Mouse (Mus musculus) MEL (cell line): Measurements from ENCODE around the gene Plaur.

Source experiments
- CTCF ChIP-seq, 3 experiments: IDR thresholded peaks in 2 of 3; conservative IDR thresholded peaks in 1 of 3; 2 replicates each; pipeline ENCODE4 v1.5.1; 2011 to 2012; ENCODE audit warnings: low read length in 3 of 3, low read depth in 2 of 3, mild to moderate bottlenecking in 2 of 3, improper control_type of control experiment in 1 of 3, inconsistent platforms in 1 of 3, mixed read lengths in 1 of 3, moderate library complexity in 1 of 3; ENCODE audit not compliant: control insufficient read depth in 1 of 3, insufficient read depth in 1 of 3, poor library complexity in 1 of 3, severe bottlenecking in 1 of 3
- E2F4 ChIP-seq: IDR thresholded peaks from 2 replicates; pipeline ENCODE4 v1.6.1; 2011; ENCODE audit warnings: low read depth, low read length, improper control_type of control experiment, borderline replicate concordance
- EP300 ChIP-seq, 2 experiments: IDR thresholded peaks; 2 replicates each; pipeline ENCODE4 v1.6.1; 2011; ENCODE audit warnings: improper control_type of control experiment in 2 of 2, low read length in 2 of 2, low read depth in 1 of 2, mild to moderate bottlenecking in 1 of 2
- GABPA ChIP-seq: IDR thresholded peaks from 2 replicates; pipeline ENCODE4 v1.6.1; 2012; ENCODE audit warnings: low read depth, mild to moderate bottlenecking, inconsistent platforms, low read length, improper control_type of control experiment, moderate library complexity
- GATA1 ChIP-seq: IDR thresholded peaks from 2 replicates; pipeline ENCODE4 v1.6.1; 2011; ENCODE audit warnings: low read depth, low read length, improper control_type of control experiment
- MAZ ChIP-seq: IDR thresholded peaks from 2 replicates; pipeline ENCODE4 v1.6.1; 2012; ENCODE audit warnings: low read depth, mild to moderate bottlenecking, inconsistent platforms, low read length, improper control_type of control experiment
- MYB ChIP-seq: IDR thresholded peaks from 2 replicates; pipeline ENCODE4 v1.6.1; 2011; ENCODE audit warnings: mild to moderate bottlenecking, low read depth, low read length, improper control_type of control experiment
- POLR2A ChIP-seq, 2 experiments: IDR thresholded peaks; 2 replicates each; pipeline ENCODE4 v1.6.1; 2011 to 2012; ENCODE audit warnings: low read length in 2 of 2, mild to moderate bottlenecking in 2 of 2, control low read depth in 1 of 2, improper control_type of control experiment in 1 of 2, low read depth in 1 of 2, moderate library complexity in 1 of 2; ENCODE audit not compliant: control insufficient read depth in 1 of 2, insufficient read depth in 1 of 2, poor library complexity in 1 of 2
- POLR2AphosphoS5 ChIP-seq: IDR thresholded peaks from 2 replicates; pipeline ENCODE4 v1.6.1; 2012; ENCODE audit warnings: low read depth, borderline replicate concordance, mild to moderate bottlenecking, inconsistent platforms, low read length, moderate library complexity, mixed read lengths
- RAD21 ChIP-seq: IDR thresholded peaks from 2 replicates; pipeline ENCODE4 v1.6.1; 2011; ENCODE audit warnings: mild to moderate bottlenecking, low read depth, low read length, improper control_type of control experiment
- USF1 ChIP-seq: IDR thresholded peaks from 2 replicates; pipeline ENCODE4 v1.6.1; 2014; ENCODE audit warnings: low read depth, mild to moderate bottlenecking, inconsistent platforms, low read length, improper control_type of control experiment, moderate library complexity
- ZC3H11A ChIP-seq: IDR thresholded peaks from 2 replicates; pipeline ENCODE4 v1.6.1; 2012; ENCODE audit warnings: low read depth, mild to moderate bottlenecking, inconsistent platforms, low read length, improper control_type of control experiment
- ZMIZ1 ChIP-seq: IDR thresholded peaks from 2 replicates; pipeline ENCODE4 v1.6.1; 2012; ENCODE audit warnings: low read depth, mild to moderate bottlenecking, inconsistent platforms, low read length, improper control_type of control experiment, moderate library complexity
- ZNF384 ChIP-seq: IDR thresholded peaks from 2 replicates; pipeline ENCODE4 v1.6.1; 2012; ENCODE audit warnings: low read depth, mild to moderate bottlenecking, inconsistent platforms, low read length, improper control_type of control experiment

DNA sequence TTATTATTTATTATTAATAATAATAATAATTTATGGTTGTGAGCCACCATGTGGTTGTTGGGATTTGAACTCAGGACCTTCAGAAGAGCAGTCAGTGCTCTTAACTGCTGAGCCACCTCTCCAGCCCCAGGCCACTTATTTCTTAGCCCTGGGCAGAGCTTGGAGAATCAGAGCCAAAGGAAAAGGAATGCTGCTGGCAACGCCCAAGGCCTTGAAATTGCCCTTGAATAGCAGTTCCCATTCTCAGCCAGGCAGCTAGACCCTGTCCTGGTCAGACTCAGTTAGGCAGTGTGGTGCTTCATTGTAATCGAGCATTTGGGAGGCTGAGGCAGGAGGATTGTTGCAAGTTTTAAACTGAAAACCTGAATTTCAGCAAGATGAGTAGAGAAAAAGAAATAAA, 8.1 kb upstream of the Plaur start:
- TF ChIP-seq CTCF (IDR thresholded peaks at IDR 0.05 in 2 of 3, conservative IDR thresholded peaks at IDR 0.05 in 1 of 3; ENCODE audit: control insufficient read depth in 1 of 3, insufficient read depth in 1 of 3, low read depth in 2 of 3, low read length in 3 of 3, poor library complexity in 1 of 3, severe bottlenecking in 1 of 3) (no peak), E2F4 (no peak), MAZ (no peak), GATA1 (no peak), POLR2AphosphoS5 (no peak), POLR2A (IDR thresholded peaks at IDR 0.05; ENCODE audit: control insufficient read depth in 1 of 2, insufficient read depth in 1 of 2, low read depth in 1 of 2, low read length in 2 of 2, poor library complexity in 1 of 2) (no peak), RAD21 (no peak), EP300 (IDR thresholded peaks at IDR 0.05; ENCODE audit: low read depth in 1 of 2, low read length in 2 of 2) (no peak), ZNF384 (no peak), GABPA (no peak), ZC3H11A (no peak), USF1 (no peak), MYB (no peak), ZMIZ1 (no peak)
